Mouse (Mus musculus): ENCODE data around the gene Tbl2.

DNA sequence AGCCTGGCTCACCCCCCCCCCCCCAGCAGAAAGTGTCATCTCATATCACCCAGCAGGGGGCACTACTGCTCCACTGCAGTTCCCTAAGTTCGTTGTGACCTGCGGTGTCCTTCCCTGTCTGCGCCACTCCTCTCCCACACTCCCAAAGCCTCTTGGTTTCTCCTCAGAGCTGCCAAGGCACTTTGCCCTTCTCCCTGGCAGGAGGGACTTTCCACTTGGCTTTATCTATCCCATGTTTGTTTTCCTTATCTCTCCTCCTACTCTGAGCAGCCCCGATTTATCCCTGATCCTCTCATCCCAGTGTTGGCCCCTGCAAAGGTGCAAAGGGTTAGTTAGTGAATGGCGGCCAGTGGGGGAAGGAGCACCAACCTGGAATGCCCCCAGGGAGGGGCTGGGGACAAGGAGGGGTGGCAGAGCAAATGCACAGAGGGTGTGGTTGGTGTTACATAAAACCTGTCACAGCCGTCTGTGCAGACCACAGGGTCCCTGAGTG lies 30.8 kb upstream of the Tbl2 start:
- TF ChIP-seq CTCF (IDR thresholded peaks at IDR 0.05; ENCODE audit: low read depth), result peak; percentile 92
- no peak for TF ChIP-seq EP300 (IDR thresholded peaks at IDR 0.05; ENCODE audit: low read depth)

All from liver, embryonic 14.5 days (tissue).